ENCODE assay signal across 8 mouse cellular contexts in the genomic region with DNA sequence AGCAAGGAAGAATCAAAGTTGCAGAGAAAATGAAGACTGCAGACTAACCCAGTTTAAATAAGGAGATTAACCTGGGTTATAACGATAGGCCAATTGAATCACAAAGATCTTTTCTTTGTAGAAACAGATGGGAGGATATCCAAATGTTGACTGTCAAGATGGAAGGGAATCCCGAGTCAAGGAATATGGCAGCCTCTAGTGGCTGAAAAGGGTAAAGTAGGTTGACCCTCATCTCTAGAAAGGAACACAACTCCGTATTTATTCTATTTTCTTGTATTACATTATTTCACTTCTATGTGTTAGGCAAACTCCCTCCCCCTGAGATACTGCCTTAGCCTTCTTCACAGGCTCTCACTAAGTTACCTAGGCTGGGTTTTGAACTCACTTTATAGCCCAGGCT.
DNase-seq lines count a peak whose midpoint lies in the region.

No protein-coding gene starts in this region.

- peak; percentile 12 to 80 for DNase-seq in adrenal gland, adult (ENCODE audit: inconsistent age in 2 of 2, low spot score in 1 of 2)
- DNase-seq in adrenal gland, adult 8-10 months: no peak
- DNase-seq in layer of hippocampus, adult 11-12 months (ENCODE audit: low spot score): peak; percentile 33
- DNase-seq in layer of hippocampus, postnatal 36 days: no peak
- peak; percentile 56 for DNase-seq in brain, adult 2 months (ENCODE audit: low read depth, low spot score)
- DNase-seq in lung, postnatal 10 days: peak; percentile 51
- no peak for DNase-seq in thymus, postnatal 4 days
- no peak for DNase-seq in ovary, adult 18-20 months (ENCODE audit: low spot score)

Comparison
In these comparisons a context has a peak if more than half of its experiments do, and no peak if none do; other contexts are left out.
1. DNase-seq: peak in adrenal gland, adult (2 of 2), layer of hippocampus, adult 11-12 months (single experiment), brain, adult 2 months (single experiment) and lung, postnatal 10 days (single experiment); none in adrenal gland, adult 8-10 months (single experiment), layer of hippocampus, postnatal 36 days (0 of 2), thymus, postnatal 4 days (single experiment) and ovary, adult 18-20 months (single experiment).